Mouse (Mus musculus): ENCODE data around the gene Fcho1. TPM values are rescaled to one million over a fixed set of nuclear protein-coding genes. Genes with fewer than 3 reads are reported as not detected.
A peak's percentile ranks its signal among the peaks of the same experiment; 100 is the strongest.
"Not testable (repeated sequence)": the region's sequence is repeated elsewhere in the genome, so short reads cannot be mapped to it uniquely, and the experiment has no call there.

Gene Fcho1
- polyA plus RNA-seq, 1 experiment from 2014 or later: 85.0 TPM

GRCm38 (mm10) chr8:71716561-71717053, 8.9 kb downstream of the Fcho1 start:
- Histone ChIP-seq H3K9ac (replicated peaks) (no peak overlapping the region), H3K27ac (replicated peaks) (no peak overlapping the region), H3K4me2 (no peak overlapping the region), H3K4me1 (peaks cover 38% of the 10 kb centered on the region), H3K36me3 (peaks cover 56% of the 10 kb centered on the region), H3K27me3 (replicated peaks) (no peaks in the 10 kb centered on the region), H3K4me3 (replicated peaks) (no peak overlapping the region), H3K9me3 (replicated peaks) (no peaks in the 10 kb centered on the region)
- ATAC-seq (ENCODE audit: low FRiP score): no peak
- WGBS: 91% methylated on average over 13 of the region's 13 CpGs

GRCm38 (mm10) chr8:71715531-71715930, 10.0 kb downstream of the Fcho1 start:
- Histone ChIP-seq H3K9me3 (replicated peaks) (no peaks in the 10 kb centered on the region), H3K4me3 (replicated peaks) (no peak overlapping the region), H3K4me1 (peaks cover 27% of the 10 kb centered on the region), H3K27ac (replicated peaks) (no peak overlapping the region), H3K27me3 (replicated peaks) (no peaks in the 10 kb centered on the region), H3K36me3 (peaks cover 60% of the 10 kb centered on the region), H3K9ac (replicated peaks) (no peak overlapping the region), H3K4me2 (no peak overlapping the region)
- 54% methylated on average over 8 of the region's 8 CpGs for WGBS
- no peak for ATAC-seq (ENCODE audit: low FRiP score)

GRCm38 (mm10) chr8:71711574-71711973, 13.9 kb downstream of the Fcho1 start:
- no peak overlapping the region for H3K27ac ChIP-seq (replicated peaks)
- no peak for ATAC-seq (ENCODE audit: low FRiP score)
- 90% methylated on average over 2 of the region's 2 CpGs for WGBS
- H3K4me1 ChIP-seq: peaks cover 9% of the 10 kb centered on the region
- H3K4me3 ChIP-seq (replicated peaks): no peak overlapping the region
- H3K9me3 ChIP-seq (replicated peaks): no peaks in the 10 kb centered on the region
- no peak overlapping the region for H3K9ac ChIP-seq (replicated peaks)
- no peak overlapping the region for H3K4me2 ChIP-seq
- peaks cover 21% of the 10 kb centered on the region for H3K27me3 ChIP-seq (replicated peaks)
- H3K36me3 ChIP-seq: peaks cover 48% of the 10 kb centered on the region

GRCm38 (mm10) chr8:71709800-71710446, 15.6 kb downstream of the Fcho1 start:
- H3K27me3 ChIP-seq (replicated peaks): peaks cover 27% of the 10 kb centered on the region
- H3K4me2 ChIP-seq: peak overlapping the region; percentile 48
- H3K9ac ChIP-seq (replicated peaks): no peak overlapping the region; the same call in 1 of the 2 replicates
- H3K4me1 ChIP-seq: peaks cover 9% of the 10 kb centered on the region
- H3K27ac ChIP-seq (replicated peaks): no peak overlapping the region
- H3K4me3 ChIP-seq (replicated peaks): 0 out of 2 replicates have a peak overlapping the region, but pooled peaks have one; percentile 8
- peak; percentile 62 for ATAC-seq (ENCODE audit: low FRiP score)
- WGBS: 18% methylated on average over 25 of the region's 25 CpGs
- peaks cover 34% of the 10 kb centered on the region for H3K36me3 ChIP-seq
- no peaks in the 10 kb centered on the region for H3K9me3 ChIP-seq (replicated peaks)

- peaks cover 9% of the 10 kb centered on the region for H3K4me1 ChIP-seq
- H3K9ac ChIP-seq (replicated peaks): no peak overlapping the region; the same call in 1 of the 2 replicates
- peak overlapping the region; percentile 48; the same call in 1 of the 2 replicates for H3K4me2 ChIP-seq
- H3K27me3 ChIP-seq (replicated peaks): peaks cover 33% of the 10 kb centered on the region
- H3K9me3 ChIP-seq (replicated peaks): no peaks in the 10 kb centered on the region
- WGBS: 40% methylated on average over 25 of the region's 25 CpGs
- H3K36me3 ChIP-seq: peaks cover 27% of the 10 kb centered on the region
- ATAC-seq (ENCODE audit: low FRiP score): peak; percentile 27; the same call in 1 of the 2 replicates
- no peak overlapping the region for H3K4me3 ChIP-seq (replicated peaks)
- no peak overlapping the region for H3K27ac ChIP-seq (replicated peaks)
These were observed 16.2 kb downstream of the Fcho1 start for GRCm38 (mm10) chr8:71709134-71709799.

- Histone ChIP-seq H3K4me1 (peaks cover 9% of the 10 kb centered on the region), H3K27ac (replicated peaks) (no peak overlapping the region), H3K9ac (replicated peaks) (no peak overlapping the region), H3K4me2 (no peak overlapping the region), H3K9me3 (replicated peaks) (no peaks in the 10 kb centered on the region), H3K4me3 (replicated peaks) (no peak overlapping the region), H3K36me3 (peaks cover 20% of the 10 kb centered on the region), H3K27me3 (replicated peaks) (peaks cover 43% of the 10 kb centered on the region)
- 38% methylated on average over 8 of the region's 8 CpGs for WGBS
- no peak for ATAC-seq (ENCODE audit: low FRiP score)
These were observed 17.6 kb downstream of the Fcho1 start for GRCm38 (mm10) chr8:71707874-71708273.

GRCm38 (mm10) chr8:71703400-71703799, 22.1 kb downstream of the Fcho1 start:
- H3K9me3 ChIP-seq (replicated peaks); H3K4me1 ChIP-seq; H3K4me2 ChIP-seq; H3K27ac ChIP-seq (replicated peaks); H3K36me3 ChIP-seq; ATAC-seq (ENCODE audit: low FRiP score); H3K9ac ChIP-seq (replicated peaks); H3K4me3 ChIP-seq (replicated peaks): not testable (repeated sequence)
- peaks cover 72% of the 10 kb centered on the region for H3K27me3 ChIP-seq (replicated peaks)

- H3K4me3 ChIP-seq (replicated peaks): no peak overlapping the region
- WGBS: 90% methylated on average over 3 of the region's 3 CpGs
These were observed 22.6 kb downstream of the Fcho1 start for GRCm38 (mm10) chr8:71702923-71703322.

GRCm38 (mm10) chr8:71702087-71702432, 23.5 kb downstream of the Fcho1 start:
- no peaks in the 10 kb centered on the region for H3K36me3 ChIP-seq
- H3K9ac ChIP-seq (replicated peaks): no peak overlapping the region
- H3K27ac ChIP-seq (replicated peaks): no peak overlapping the region
- 35% methylated on average over 4 of the region's 4 CpGs for WGBS
- no peak overlapping the region for H3K4me3 ChIP-seq (replicated peaks)
- no peaks in the 10 kb centered on the region for H3K9me3 ChIP-seq (replicated peaks)
- peaks cover 67% of the 10 kb centered on the region for H3K27me3 ChIP-seq (replicated peaks)
- no peak for ATAC-seq (ENCODE audit: low FRiP score)
- peaks cover 7% of the 10 kb centered on the region; the same call in 1 of the 2 replicates for H3K4me1 ChIP-seq
- no peak overlapping the region for H3K4me2 ChIP-seq

More at GRCm38 (mm10) chr8:71702923-71703322, 22.6 kb downstream of the Fcho1 start:
- H3K27ac ChIP-seq (replicated peaks): no peak overlapping the region
- H3K27me3 ChIP-seq (replicated peaks): peaks cover 72% of the 10 kb centered on the region
- H3K4me1 ChIP-seq: peaks cover 7% of the 10 kb centered on the region; the same call in 1 of the 2 replicates
- H3K36me3 ChIP-seq: no peaks in the 10 kb centered on the region
- H3K9me3 ChIP-seq (replicated peaks): no peaks in the 10 kb centered on the region
- no peak overlapping the region for H3K4me2 ChIP-seq
- H3K9ac ChIP-seq (replicated peaks): no peak overlapping the region
- ATAC-seq (ENCODE audit: low FRiP score): no peak

- Histone ChIP-seq H3K36me3 (no peaks in the 10 kb centered on the region), H3K27ac (replicated peaks) (no peak within 1 kb of the TSS), H3K9ac (replicated peaks) (no peak within 1 kb of the TSS), H3K4me1 (peaks cover 7% of the 10 kb centered on the region; the same call in 1 of the 2 replicates), H3K9me3 (replicated peaks) (no peaks in the 10 kb centered on the region), H3K27me3 (replicated peaks) (peaks cover 72% of the 10 kb centered on the region), H3K4me3 (replicated peaks) (peak within 1 kb of the TSS; percentile 15), H3K4me2 (peak within 1 kb of the TSS; percentile 31)
- 22% methylated on average over 32 of the region's 34 CpGs for WGBS
- ATAC-seq (ENCODE audit: low FRiP score): no peak
These were observed 24.0 kb downstream of the Fcho1 start, which contains the start of gene B3gnt3 for GRCm38 (mm10) chr8:71701414-71702086. B3gnt3 (minus strand) TSS chr8:71701789.

- Histone ChIP-seq H3K36me3 (no peaks in the 10 kb centered on the region), H3K9ac (replicated peaks) (no peak overlapping the region), H3K4me1 (peaks cover 7% of the 10 kb centered on the region; the same call in 1 of the 2 replicates), H3K4me2 (peak overlapping the region; percentile 31), H3K4me3 (replicated peaks) (peak overlapping the region; percentile 15; the same call in 1 of the 2 replicates), H3K27ac (replicated peaks) (no peak overlapping the region), H3K27me3 (replicated peaks) (peaks cover 78% of the 10 kb centered on the region), H3K9me3 (replicated peaks) (no peaks in the 10 kb centered on the region)
- 0 out of 2 replicates have a peak, but pooled peaks have one; percentile 13 for ATAC-seq (ENCODE audit: low FRiP score)
- WGBS: 8% methylated on average over 29 of the region's 29 CpGs
These were observed 24.8 kb downstream of the Fcho1 start for GRCm38 (mm10) chr8:71700493-71701269.

All from neural tube, embryonic 15.5 days (tissue).